Mouse (Mus musculus) T-cell, adult 2 months (primary cell): ENCODE results near the gene Tcf20.
"Not testable (repeated sequence)": the region's sequence is repeated elsewhere in the genome, so short reads cannot be mapped to it uniquely, and the experiment has no call there.

Experiments used
- DNase-seq: peaks from one replicate; pipeline ENCODE4 v3.0.0; 2022; ENCODE audit warnings: low spot score

Tcf20 gene

GRCm38 (mm10) chr15:82898740-82899675, 88.7 kb downstream of the Tcf20 start:
- peak; percentile 85 for DNase-seq

- no peak for DNase-seq
Observed at GRCm38 (mm10) chr15:82898141-82898739, 89.4 kb downstream of the Tcf20 start.

- DNase-seq = peak; percentile 23
Observed at GRCm38 (mm10) chr15:82896336-82896735, 91.3 kb downstream of the Tcf20 start.

GRCm38 (mm10) chr15:82890470-82890869, 97.2 kb downstream of the Tcf20 start:
- DNase-seq = no peak

- no peak for DNase-seq
Observed at GRCm38 (mm10) chr15:82889426-82889825, 98.2 kb downstream of the Tcf20 start.

- no peak for DNase-seq
Observed at GRCm38 (mm10) chr15:82888466-82888865, 99.2 kb downstream of the Tcf20 start.

GRCm38 (mm10) chr15:82877309-82877708, 110.4 kb downstream of the Tcf20 start:
- DNase-seq = no peak

- DNase-seq = no peak
Observed at GRCm38 (mm10) chr15:82876863-82877262, 110.8 kb downstream of the Tcf20 start.

- no peak for DNase-seq
Observed at GRCm38 (mm10) chr15:82872037-82872436, 115.6 kb downstream of the Tcf20 start.

- not testable (repeated sequence) for DNase-seq
Observed at GRCm38 (mm10) chr15:82866286-82866685, 121.4 kb downstream of the Tcf20 start.

- no peak for DNase-seq
Observed at GRCm38 (mm10) chr15:82863674-82864073, 124.0 kb downstream of the Tcf20 start.

- DNase-seq = no peak
Observed at GRCm38 (mm10) chr15:82856652-82857378, 130.9 kb downstream of the Tcf20 start.

- no peak for DNase-seq
Observed at GRCm38 (mm10) chr15:82856065-82856464, 131.6 kb downstream of the Tcf20 start.

GRCm38 (mm10) chr15:82839146-82839545, 148.5 kb downstream of the Tcf20 start:
- DNase-seq = no peak

- DNase-seq = no peak
Observed at GRCm38 (mm10) chr15:82829917-82830316, 157.8 kb downstream of the Tcf20 start.

- no peak for DNase-seq
Observed at GRCm38 (mm10) chr15:82825866-82826265, 161.8 kb downstream of the Tcf20 start.

- DNase-seq = no peak
Observed at GRCm38 (mm10) chr15:82822347-82822746, 165.3 kb downstream of the Tcf20 start.

- DNase-seq = no peak
Observed at GRCm38 (mm10) chr15:82821657-82822056, 166.0 kb downstream of the Tcf20 start.

GRCm38 (mm10) chr15:82815296-82815695, 172.4 kb downstream of the Tcf20 start:
- DNase-seq = no peak

GRCm38 (mm10) chr15:82814806-82815205, 172.9 kb downstream of the Tcf20 start:
- DNase-seq = peak; percentile 38

GRCm38 (mm10) chr15:82814321-82814720, 173.4 kb downstream of the Tcf20 start:
- no peak for DNase-seq

GRCm38 (mm10) chr15:82810556-82810955, 177.1 kb downstream of the Tcf20 start:
- no peak for DNase-seq

- no peak for DNase-seq
Observed at GRCm38 (mm10) chr15:82809511-82809910, 178.2 kb downstream of the Tcf20 start.
